Mouse (Mus musculus): ENCODE data around the gene Rela. TPM values are rescaled to one million over a fixed set of nuclear protein-coding genes. Genes with fewer than 3 reads are reported as not detected.
A peak's percentile ranks its signal among the peaks of the same experiment; 100 is the strongest.
"Not testable (repeated sequence)": the region's sequence is repeated elsewhere in the genome, so short reads cannot be mapped to it uniquely, and the experiment has no call there.

Gene Rela
- polyA plus RNA-seq, 3 experiments from 2014 or later: 95.8 to 144 (median 126) TPM

- no peak for ATAC-seq
These were observed 29.1 kb downstream of the Rela start for GRCm38 (mm10) chr19:5666386-5666785.

GRCm38 (mm10) chr19:5668372-5668771 lies 31.1 kb downstream of the Rela start:
- no peak for ATAC-seq

DNA sequence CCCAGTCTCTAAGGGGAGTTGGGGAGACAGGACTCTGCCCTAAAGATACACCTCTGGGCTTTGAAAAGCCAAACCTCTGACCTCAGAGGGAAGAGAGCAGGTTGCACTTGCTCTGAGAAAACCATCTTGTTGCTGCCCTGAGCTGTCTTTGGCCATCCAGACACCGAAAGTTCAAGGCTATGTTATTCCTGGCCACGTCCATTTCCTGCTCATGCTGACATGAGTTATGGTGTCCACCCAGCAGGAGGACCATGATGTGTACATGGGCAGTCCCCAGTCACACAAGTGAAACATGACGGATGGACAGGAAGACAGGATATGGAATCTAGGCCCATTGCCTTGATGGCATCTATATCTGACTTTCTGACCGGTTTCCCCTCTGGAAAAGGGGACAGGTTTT lies 43.1 kb downstream of the Rela start:
- no peak for ATAC-seq

- ATAC-seq: no peak
These were observed 47.0 kb downstream of the Rela start for GRCm38 (mm10) chr19:5684236-5684635.

GRCm38 (mm10) chr19:5684985-5685384 lies 47.7 kb downstream of the Rela start:
- ATAC-seq: no peak

DNA sequence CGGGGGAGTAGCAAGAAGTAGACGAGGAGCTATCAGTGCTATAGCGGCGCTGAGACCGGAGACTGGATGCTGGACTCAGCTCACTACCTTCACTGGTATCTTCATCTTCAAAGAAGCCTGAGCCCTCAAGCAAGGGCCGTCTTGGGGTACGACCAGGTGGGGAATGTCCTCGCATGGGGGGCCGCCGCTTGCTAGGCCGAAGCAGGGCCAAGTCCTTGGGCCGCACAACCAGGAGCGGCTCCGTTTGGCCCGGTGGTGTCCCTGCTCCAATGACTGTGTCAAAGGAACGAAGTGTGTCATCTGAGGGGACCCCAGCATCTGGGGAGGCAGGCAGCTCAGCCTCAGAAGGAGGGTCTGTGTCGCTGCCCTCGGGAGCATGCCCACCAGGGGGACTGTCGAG lies 48.1 kb downstream of the Rela start:
- no peak for ATAC-seq

GRCm38 (mm10) chr19:5685861-5686260 lies 48.6 kb downstream of the Rela start:
- ATAC-seq: no peak

DNA sequence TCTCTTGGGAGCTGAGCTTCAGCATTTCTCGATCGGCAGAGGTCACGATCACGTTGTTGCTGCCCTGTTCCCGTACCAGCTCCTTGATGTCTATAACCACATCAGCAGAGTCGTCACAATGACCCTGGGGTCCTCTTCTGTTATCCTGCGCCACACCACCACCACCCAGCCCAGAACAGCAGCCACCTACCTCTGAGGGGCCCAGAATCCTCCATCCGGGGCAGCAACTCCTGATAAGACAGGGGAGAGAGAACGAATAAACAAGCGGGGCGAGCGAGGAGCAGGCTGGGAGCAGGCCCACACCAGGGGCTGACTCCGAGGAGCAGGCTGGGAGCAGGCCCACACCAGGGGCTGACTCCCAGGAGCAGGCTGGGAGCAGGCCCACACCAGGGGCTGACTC lies 49.2 kb downstream of the Rela start:
- no peak for ATAC-seq

GRCm38 (mm10) chr19:5686954-5687353 lies 49.7 kb downstream of the Rela start:
- ATAC-seq: not testable (repeated sequence)

- no peak for ATAC-seq
These were observed 50.5 kb downstream of the Rela start for GRCm38 (mm10) chr19:5687738-5688137.

- peak; percentile 78 for ATAC-seq
These were observed 51.2 kb downstream of the Rela start, which contains the start of the genes Map3k11 and Pcnx3 for GRCm38 (mm10) chr19:5688200-5689087. Map3k11 (plus strand) TSS chr19:5688742. Pcnx3 (minus strand) TSS chr19:5688908.

- ATAC-seq: no peak
These were observed 51.8 kb downstream of the Rela start for GRCm38 (mm10) chr19:5689088-5689428.

GRCm38 (mm10) chr19:5689565-5690342 lies 52.5 kb downstream of the Rela start:
- peak; percentile 75 for ATAC-seq

DNA sequence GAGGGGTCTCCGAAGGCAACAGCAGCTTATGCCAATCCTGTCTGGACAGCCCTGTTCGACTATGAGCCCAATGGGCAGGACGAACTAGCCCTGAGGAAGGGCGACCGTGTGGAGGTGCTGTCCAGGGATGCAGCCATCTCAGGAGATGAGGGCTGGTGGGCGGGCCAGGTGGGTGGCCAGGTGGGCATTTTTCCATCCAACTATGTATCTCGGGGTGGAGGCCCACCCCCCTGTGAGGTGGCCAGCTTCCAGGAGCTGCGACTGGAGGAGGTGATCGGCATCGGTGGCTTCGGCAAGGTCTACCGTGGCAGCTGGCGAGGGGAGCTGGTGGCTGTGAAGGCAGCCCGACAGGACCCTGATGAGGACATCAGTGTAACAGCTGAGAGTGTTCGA lies 53.1 kb downstream of the Rela start:
- ATAC-seq: no peak

DNA sequence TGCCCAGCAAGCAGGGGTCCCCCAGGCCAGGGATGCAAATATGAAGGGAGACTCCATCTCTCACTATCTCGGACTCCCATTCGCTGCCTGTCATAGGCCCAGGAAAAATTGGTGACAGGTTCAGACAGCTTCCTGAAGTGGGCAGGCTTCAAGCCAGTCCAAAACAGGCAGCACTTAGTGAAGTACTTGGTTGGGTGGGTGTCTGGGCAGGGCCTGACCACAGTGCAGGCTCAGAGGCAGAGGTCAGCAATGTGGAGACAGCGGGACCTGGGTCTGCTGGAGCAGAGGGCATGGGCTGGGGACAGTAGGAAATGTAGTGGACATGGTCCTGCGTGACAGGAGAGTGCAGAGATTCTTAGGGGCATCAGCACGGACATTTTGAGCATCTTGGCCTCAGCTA lies 54.3 kb downstream of the Rela start:
- ATAC-seq: no peak

- no peak for ATAC-seq
These were observed 55.0 kb downstream of the Rela start for GRCm38 (mm10) chr19:5692086-5692912.

GRCm38 (mm10) chr19:5692913-5693396 lies 55.7 kb downstream of the Rela start:
- ATAC-seq: no peak

DNA sequence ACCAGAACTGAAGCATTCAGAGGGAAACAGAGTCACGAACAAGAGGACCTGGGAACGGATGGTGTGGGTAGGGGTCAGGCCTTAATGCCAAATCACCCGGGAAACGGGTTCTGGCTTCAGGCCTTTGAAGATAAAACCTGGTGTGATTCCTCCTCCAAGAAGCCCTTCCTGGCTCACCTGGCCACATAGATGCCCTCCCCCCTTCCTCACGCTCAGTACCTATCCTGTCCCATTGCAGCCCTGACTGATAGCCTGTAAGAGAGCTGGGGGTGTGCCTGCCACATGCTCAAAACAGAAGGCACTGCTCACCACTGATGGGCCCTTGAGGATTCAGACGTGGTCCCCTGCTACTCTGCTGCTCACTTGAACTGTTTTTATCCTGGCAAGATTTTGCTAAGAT lies 56.5 kb downstream of the Rela start:
- ATAC-seq: no peak

DNA sequence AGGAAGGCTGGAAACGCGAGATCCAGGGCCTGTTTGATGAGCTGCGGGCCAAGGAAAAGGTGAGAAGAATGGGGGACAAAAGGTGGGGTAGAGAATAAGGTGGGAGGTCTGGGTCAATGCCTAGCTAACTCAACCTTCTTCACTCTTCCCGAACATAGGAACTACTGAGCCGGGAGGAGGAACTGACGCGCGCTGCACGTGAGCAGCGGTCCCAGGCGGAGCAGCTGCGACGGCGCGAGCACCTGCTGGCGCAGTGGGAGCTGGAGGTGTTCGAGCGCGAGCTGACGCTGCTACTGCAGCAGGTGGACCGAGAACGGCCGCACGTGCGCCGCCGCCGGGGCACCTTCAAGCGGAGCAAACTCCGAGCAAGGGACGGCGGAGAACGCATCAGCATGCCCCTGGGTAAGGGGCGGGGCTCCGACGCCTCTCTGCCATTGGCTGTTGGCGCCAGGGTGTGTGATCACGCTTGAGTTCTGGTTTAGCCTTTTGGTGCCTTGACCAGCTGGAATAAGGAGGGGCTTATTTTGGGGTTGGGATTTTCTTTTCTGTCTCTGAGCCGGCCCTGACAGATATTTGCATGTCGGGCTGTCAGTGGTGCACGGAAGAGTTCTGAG lies 58.7 kb downstream of the Rela start:
- no peak for ATAC-seq

Measured in inflammation-experienced regulatory T-cells, adult 6 months (primary cell).